12 mouse cellular contexts compared by ENCODE assay signal in genomic region chr6:146580381-146580926, GRCm38 (mm10). TPM values are rescaled to one million over a fixed set of nuclear protein-coding genes. Genes with fewer than 3 reads are reported as not detected.
DNase-seq lines count a peak whose midpoint lies in the region; ATAC-seq and TF ChIP-seq lines count a peak whose summit lies in the region.
"Had no signal": no experiment of that assay in that cellular context is flagged by ENCODE, and none has a peak within 500 bp of the region (broad histone marks: within the 10 kb centered on the region; RNA-seq: fewer than 3 reads in every experiment).

No protein-coding gene starts in this region.

- no peak for DNase-seq in lung, postnatal 36 days
- peak in 1 of 2 experiments; percentile 50 for DNase-seq in left cerebral cortex, adult 2 months (ENCODE audit: extremely low spot score in 1 of 2, low spot score in 2 of 2)
- peak; percentile 51 for DNase-seq in right cerebral cortex, postnatal 25 days
- no peak for DNase-seq in adrenal gland, adult 18-20 months (ENCODE audit: low spot score in 2 of 2)
- DNase-seq in forebrain, embryonic 14.5 days (ENCODE audit: low spot score): no peak
- DNase-seq: forebrain, postnatal 0 days had no signal

- no peak for TF ChIP-seq CTCF in cortical plate, adult 2 months (IDR thresholded peaks at IDR 0.05; ENCODE audit: extremely low read depth, insufficient read depth, low read length)
- no peak for TF ChIP-seq CTCF in left cerebral cortex, adult 2 months (IDR thresholded peaks at IDR 0.05)

- no peaks in the 10 kb centered on the region for H3K9me3 ChIP-seq in lung, embryonic 15.5 days
- no peaks in the 10 kb centered on the region for H3K9me3 ChIP-seq in forebrain, embryonic 14.5 days (replicated peaks; ENCODE audit: control insufficient read depth, low read length)
- H3K9me3 ChIP-seq: heart, embryonic 12.5 days; hindbrain, embryonic 13.5 days; midbrain, embryonic 15.5 days had no signal

- peaks cover 22% of the 10 kb centered on the region for H3K4me1 ChIP-seq in lung, embryonic 15.5 days
- H3K4me1 ChIP-seq in cortical plate, adult 2 months (ENCODE audit: control insufficient read depth, insufficient read depth, low read length): peaks cover 14% of the 10 kb centered on the region
- H3K4me1 ChIP-seq in forebrain, embryonic 14.5 days (ENCODE audit: control insufficient read depth, insufficient read depth, low read length): peaks cover 15% of the 10 kb centered on the region

- no peak for TF ChIP-seq POLR2A in cortical plate, adult 2 months (IDR thresholded peaks at IDR 0.05; ENCODE audit: extremely low read depth, insufficient read depth, low read length)

- H3K4me3 ChIP-seq in lung, embryonic 15.5 days: no peak overlapping the region
- peak overlapping the region; percentile 26; the same call in 1 of the 2 replicates for H3K4me3 ChIP-seq in cortical plate, adult 2 months (ENCODE audit: insufficient read depth, low read length)
- H3K4me3 ChIP-seq in left cerebral cortex, adult 2 months: peak overlapping the region; percentile 61
- no peak overlapping the region for H3K4me3 ChIP-seq in forebrain, embryonic 14.5 days (ENCODE audit: low read depth, low read length)
- H3K4me3 ChIP-seq: heart, embryonic 12.5 days; hindbrain, embryonic 13.5 days; midbrain, embryonic 15.5 days had no signal

- peaks cover under 1% of the 10 kb centered on the region; the same call in 1 of the 2 replicates for H3K36me3 ChIP-seq in lung, embryonic 15.5 days
- no peaks in the 10 kb centered on the region for H3K36me3 ChIP-seq in forebrain, embryonic 14.5 days (ENCODE audit: control insufficient read depth, insufficient read depth, low read length)
- H3K36me3 ChIP-seq: hindbrain, embryonic 13.5 days; midbrain, embryonic 15.5 days had no signal

- no peak for ATAC-seq in lung, embryonic 15.5 days (ENCODE audit: borderline replicate concordance, extremely low read depth, low FRiP score, low TSS enrichment)
- ATAC-seq in forebrain, embryonic 14.5 days: no peak
- no peak for ATAC-seq in erythroid progenitor cell, adult 5-6 weeks (replicated peaks; ENCODE audit: low FRiP score, poor library complexity, severe bottlenecking)
- ATAC-seq: forebrain, postnatal 0 days; midbrain, embryonic 15.5 days had no signal

- intact Hi-C loops in left cerebral cortex, adult 2 months (cut with DNase I): no loop called here

- WGBS in lung, embryonic 15.5 days: 13% methylated on average over 2 of the region's 2 CpGs
- 55% methylated on average over 2 of the region's 2 CpGs for WGBS in forebrain, embryonic 14.5 days

- H3K4me2 ChIP-seq in lung, embryonic 15.5 days: peak overlapping the region; percentile 10; the same call in 1 of the 2 replicates
- no peak overlapping the region for H3K4me2 ChIP-seq in forebrain, embryonic 14.5 days (ENCODE audit: low read length)
- H3K4me2 ChIP-seq: hindbrain, embryonic 13.5 days; midbrain, embryonic 15.5 days had no signal

- H3K27me3 ChIP-seq in lung, embryonic 15.5 days: no peaks in the 10 kb centered on the region
- H3K27me3 ChIP-seq in forebrain, embryonic 14.5 days (replicated peaks; ENCODE audit: control insufficient read depth, insufficient read depth, low read length): no peaks in the 10 kb centered on the region
- H3K27me3 ChIP-seq: heart, embryonic 12.5 days; hindbrain, embryonic 13.5 days; midbrain, embryonic 15.5 days had no signal

- H3K9ac ChIP-seq in lung, embryonic 15.5 days: no peak overlapping the region
- H3K9ac ChIP-seq in forebrain, embryonic 14.5 days (ENCODE audit: low read length): no peak overlapping the region
- H3K9ac ChIP-seq: forebrain, postnatal 0 days; heart, embryonic 12.5 days; midbrain, embryonic 15.5 days had no signal

- H3K27ac ChIP-seq in lung, embryonic 15.5 days: no peak overlapping the region
- H3K27ac ChIP-seq in cortical plate, adult 2 months (ENCODE audit: insufficient read depth, low read length): no peak overlapping the region
- H3K27ac ChIP-seq in left cerebral cortex, adult 2 months: peak overlapping the region; percentile 99
- H3K27ac ChIP-seq in forebrain, embryonic 14.5 days (ENCODE audit: low read depth, low read length): no peak overlapping the region
- H3K27ac ChIP-seq: hindbrain, embryonic 13.5 days; midbrain, embryonic 15.5 days had no signal

RNA-seq across cellular contexts. Expression of gene Ints13, which starts 2.8 kb away (rescaled TPM):
- 66.1 and 77.9 TPM in 2 replicates for polyA plus RNA-seq in lung, embryonic 15.5 days (2015; fragmentation: Nextera tagmentation; extraction: Ambion mirVana)
- 79.8 and 89.3 TPM in 2 replicates for polyA plus RNA-seq in cortical plate, adult 2 months (2012; rRNA removed)
- total RNA-seq in left cerebral cortex, adult 2 months (2021): 10 to 100 TPM; 38.4 to 38.6 TPM
- 10 to 100 TPM; 35.7 to 36.0 TPM for total RNA-seq in adrenal gland, adult 18-20 months (2021)
- 52.9 and 62.2 TPM in 2 replicates for polyA plus RNA-seq in forebrain, embryonic 14.5 days (2014; fragmentation: Nextera tagmentation; extraction: Ambion mirVana)
- total RNA-seq in erythroid progenitor cell, adult 5-6 weeks (2015; ENCODE audit: low replicate concordance): 108 and 132 TPM in 2 replicates
- 110 and 121 TPM in 2 replicates for total RNA-seq in erythroid progenitor cell, adult 5-6 weeks (2017; ENCODE audit: low replicate concordance)

RNA-seq across cellular contexts. Expression of gene Fgfr1op2, which starts 3.5 kb away (rescaled TPM):
- polyA plus RNA-seq in lung, embryonic 15.5 days (2015; fragmentation: Nextera tagmentation; extraction: Ambion mirVana): 98.1 and 101 TPM in 2 replicates
- 90.7 and 94.1 TPM in 2 replicates for polyA plus RNA-seq in cortical plate, adult 2 months (2012; rRNA removed)
- total RNA-seq in left cerebral cortex, adult 2 months (2021): 100 to 1,000 TPM in 1 of 2 experiments, 10 to 100 TPM in 1; 98.6 to 108 TPM
- total RNA-seq in adrenal gland, adult 18-20 months (2021): 100 to 1,000 TPM in 1 of 2 experiments, 10 to 100 TPM in 1; 91.3 to 103 TPM
- polyA plus RNA-seq in forebrain, embryonic 14.5 days (2014; fragmentation: Nextera tagmentation; extraction: Ambion mirVana): 56.1 TPM in 2 replicates
- total RNA-seq in erythroid progenitor cell, adult 5-6 weeks (2015; ENCODE audit: low replicate concordance): 191 and 241 TPM in 2 replicates
- 160 and 213 TPM in 2 replicates for total RNA-seq in erythroid progenitor cell, adult 5-6 weeks (2017; ENCODE audit: low replicate concordance)

Comparison
In these comparisons a context has a peak if more than half of its experiments do, and no peak if none do; other contexts are left out.
1. H3K4me3 ChIP-seq: peak in cortical plate, adult 2 months (single experiment) and left cerebral cortex, adult 2 months (single experiment); none in lung, embryonic 15.5 days (single experiment) and forebrain, embryonic 14.5 days (single experiment).